ENCODE assay signal across 18 mouse cellular contexts in genomic region chr11:57235446-57235845, GRCm38 (mm10).
DNase-seq lines count a peak whose midpoint lies in the region.
"Had no signal": no experiment of that assay in that cellular context is flagged by ENCODE, and none has a peak within 500 bp of the region (broad histone marks: within the 10 kb centered on the region; RNA-seq: fewer than 3 reads in every experiment).

No protein-coding gene starts in this region.

- intact Hi-C loops in left cerebral cortex, postnatal 4 days (cut with DNase I), result no loop called here

- DNase-seq in frontal cortex, adult 2 months (ENCODE audit: extremely low spot score in 1 of 2, low spot score in 1 of 2), result peak; percentile 11 to 48
- DNase-seq in frontal cortex, postnatal 10 days (ENCODE audit: low spot score in 2 of 2), result no peak
- DNase-seq in left cerebral cortex, adult 11 months (ENCODE audit: low spot score), result peak; percentile 16
- no peak for DNase-seq in left cerebral cortex, postnatal 4 days
- peak; percentile 48 for DNase-seq in right cerebral cortex, adult 18-20 months
- DNase-seq in right cerebral cortex, postnatal 10 days (ENCODE audit: low spot score in 2 of 2), result no peak
- peak; percentile 42 for DNase-seq in telencephalon, adult 2 months (ENCODE audit: low read depth, low spot score)
- DNase-seq: adrenal gland, postnatal 10 days; adrenal gland, postnatal 36 days; B cell, adult 2 months; cerebellum, adult 11 months; cerebellum, adult 2 months; cerebellum, adult 9-11 months; cerebellum, postnatal 25 days; forebrain, postnatal 0 days; gastrocnemius, adult 2 months; gastrocnemius, postnatal 14 days; heart, adult 11 months had no signal

Comparison
In these comparisons a context has a peak if more than half of its experiments do, and no peak if none do; other contexts are left out.
1. DNase-seq: peak in frontal cortex, adult 2 months (2 of 2), left cerebral cortex, adult 11 months (single experiment), right cerebral cortex, adult 18-20 months (single experiment) and telencephalon, adult 2 months (single experiment); none in frontal cortex, postnatal 10 days (0 of 2), left cerebral cortex, postnatal 4 days (single experiment) and right cerebral cortex, postnatal 10 days (0 of 2).